Mouse (Mus musculus): ENCODE measurements around the gene Trnp1. TPM values are rescaled to one million over a fixed set of nuclear protein-coding genes. Genes with fewer than 3 reads are reported as not detected.

The Trnp1 gene
- total and polyA plus RNA-seq, 3 experiments = 1.6 TPM; not detected in 1

DNA sequence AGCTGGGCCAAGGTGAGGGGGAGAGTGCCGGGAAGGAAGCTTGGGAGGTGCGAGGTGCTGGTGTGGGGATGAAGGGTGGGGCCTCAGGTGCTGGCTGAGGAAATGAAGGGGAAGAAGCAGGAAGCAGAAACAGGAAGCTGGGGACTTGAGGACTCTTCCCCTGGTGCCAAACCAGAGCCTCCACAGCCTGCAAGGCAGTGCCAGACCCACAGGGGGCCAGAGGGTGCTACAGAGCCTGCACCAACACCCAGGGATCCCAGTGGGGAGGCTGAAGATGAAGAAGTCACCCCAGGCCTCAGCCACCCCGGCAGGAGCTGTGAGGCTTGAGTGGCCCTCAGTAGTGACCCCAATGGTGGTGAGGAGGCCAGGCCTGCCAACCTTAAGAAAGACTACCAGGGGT, 40.3 kb downstream of the Trnp1 start:
- Histone ChIP-seq H3K36me3 (ENCODE audit: control insufficient read depth in 1 of 2, insufficient read depth in 2 of 2, low read length in 2 of 2) (no peaks in the 10 kb centered on the region), H3K9me3 (replicated peaks; ENCODE audit: insufficient read depth, low read length) (no peaks in the 10 kb centered on the region), H3K27ac (ENCODE audit: control insufficient read depth, low read depth, low read length) (no peak overlapping the region), H3K79me2 (ENCODE audit: control insufficient read depth, insufficient read depth, low read length, poor library complexity) (no peaks in the 10 kb centered on the region), H3K4me3 (ENCODE audit: control insufficient read depth in 1 of 2, insufficient read depth in 1 of 2, low read depth in 2 of 2, low read length in 2 of 2) (no peak overlapping the region), H3K4me1 (ENCODE audit: control insufficient read depth in 1 of 2, insufficient read depth in 2 of 2, low read length in 2 of 2) (peaks cover 0 to 5% of the 10 kb centered on the region in 2 experiments; a peak in 1 of 4 replicates), H3K27me3 (ENCODE audit: control insufficient read depth in 1 of 2, insufficient read depth in 2 of 2, low read length in 2 of 2) (no peaks in the 10 kb centered on the region), H3K9ac (ENCODE audit: control insufficient read depth, low read depth, low read length, poor library complexity, severe bottlenecking) (no peak overlapping the region)
- TF ChIP-seq CTCF (IDR thresholded peaks at IDR 0.05 in 2 of 3, conservative IDR thresholded peaks at IDR 0.05 in 1 of 3; ENCODE audit: control insufficient read depth in 1 of 3, insufficient read depth in 1 of 3, low read depth in 2 of 3, low read length in 3 of 3, poor library complexity in 1 of 3, severe bottlenecking in 1 of 3) = peak in 1 of 3 experiments; percentile 24; a peak in 1 of 6 replicates
- TF ChIP-seq ZKSCAN1 (IDR thresholded peaks at IDR 0.05; ENCODE audit: low read depth, low read length) = no peak
- DNase-seq (ENCODE audit: low read depth, low spot score) = peak; percentile 58

GRCm38 (mm10) chr4:133452433-133452832, 45.9 kb downstream of the Trnp1 start:
- TF ChIP-seq MAZ (IDR thresholded peaks at IDR 0.05; ENCODE audit: low read depth, low read length) = no peak
- no peak for TF ChIP-seq MEF2A (IDR thresholded peaks at IDR 0.05; ENCODE audit: extremely low read depth, insufficient replicate concordance, low read depth, low read length, poor library complexity, severe bottlenecking)
- Histone ChIP-seq H3K4me3 (ENCODE audit: control insufficient read depth in 1 of 2, insufficient read depth in 1 of 2, low read depth in 2 of 2, low read length in 2 of 2) (no peak overlapping the region), H3K4me1 (ENCODE audit: control insufficient read depth in 1 of 2, insufficient read depth in 2 of 2, low read length in 2 of 2) (peaks cover 0 to 10% of the 10 kb centered on the region in 2 experiments; a peak in 2 of 4 replicates), H3K79me2 (ENCODE audit: control insufficient read depth, insufficient read depth, low read length, poor library complexity) (no peaks in the 10 kb centered on the region), H3K9me3 (replicated peaks; ENCODE audit: insufficient read depth, low read length) (no peaks in the 10 kb centered on the region), H3K36me3 (ENCODE audit: control insufficient read depth in 1 of 2, insufficient read depth in 2 of 2, low read length in 2 of 2) (no peaks in the 10 kb centered on the region), H3K27me3 (ENCODE audit: control insufficient read depth in 1 of 2, insufficient read depth in 2 of 2, low read length in 2 of 2) (no peaks in the 10 kb centered on the region), H3K27ac (ENCODE audit: control insufficient read depth, low read depth, low read length) (no peak overlapping the region), H3K9ac (ENCODE audit: control insufficient read depth, low read depth, low read length, poor library complexity, severe bottlenecking) (no peak overlapping the region)
- no peak for DNase-seq (ENCODE audit: low read depth, low spot score)

- TF ChIP-seq MYC (IDR thresholded peaks at IDR 0.05; ENCODE audit: low read depth, low read length) (0 out of 2 replicates have a peak, but pooled peaks have one; percentile 22), CTCF (IDR thresholded peaks at IDR 0.05 in 2 of 3, conservative IDR thresholded peaks at IDR 0.05 in 1 of 3; ENCODE audit: control insufficient read depth in 1 of 3, insufficient read depth in 1 of 3, low read depth in 2 of 3, low read length in 3 of 3, poor library complexity in 1 of 3, severe bottlenecking in 1 of 3) (peak; percentile 88 to 97 (median 95)), CHD1 (IDR thresholded peaks at IDR 0.05; ENCODE audit: low read depth, low read length) (no peak), JUND (IDR thresholded peaks at IDR 0.05; ENCODE audit: low read depth, low read length) (no peak), USF2 (IDR thresholded peaks at IDR 0.05; ENCODE audit: borderline replicate concordance in 1 of 2, insufficient read depth in 1 of 2, low read depth in 1 of 2, low read length in 2 of 2) (no peak), SIN3A (IDR thresholded peaks at IDR 0.05; ENCODE audit: low read length) (peak; percentile 77; the same call in 1 of the 2 replicates), ZC3H11A (IDR thresholded peaks at IDR 0.05; ENCODE audit: low read depth, low read length) (peak; percentile 86), HCFC1 (IDR thresholded peaks at IDR 0.05; ENCODE audit: low read depth, low read length) (0 out of 2 replicates have a peak, but pooled peaks have one; percentile 21), BHLHE40 (IDR thresholded peaks at IDR 0.05; ENCODE audit: borderline replicate concordance, low read depth, low read length) (0 out of 2 replicates have a peak, but pooled peaks have one; percentile 19), EP300 (IDR thresholded peaks at IDR 0.05; ENCODE audit: low read depth in 1 of 2, low read length in 2 of 2) (no peak), RAD21 (IDR thresholded peaks at IDR 0.05; ENCODE audit: low read depth, low read length) (peak; percentile 93), ZNF384 (IDR thresholded peaks at IDR 0.05; ENCODE audit: low read depth, low read length) (0 out of 2 replicates have a peak, but pooled peaks have one; percentile 30), ZMIZ1 (IDR thresholded peaks at IDR 0.05; ENCODE audit: low read depth, low read length) (no peak), SMC3 (IDR thresholded peaks at IDR 0.05; ENCODE audit: low read depth, low read length) (peak; percentile 91)
- Histone ChIP-seq H3K79me2 (ENCODE audit: control insufficient read depth, insufficient read depth, low read length, poor library complexity) (no peaks in the 10 kb centered on the region), H3K4me1 (ENCODE audit: control insufficient read depth in 1 of 2, insufficient read depth in 2 of 2, low read length in 2 of 2) (peaks cover 0 to 10% of the 10 kb centered on the region in 2 experiments; a peak in 2 of 4 replicates), H3K9me3 (replicated peaks; ENCODE audit: insufficient read depth, low read length) (no peaks in the 10 kb centered on the region), H3K36me3 (ENCODE audit: control insufficient read depth in 1 of 2, insufficient read depth in 2 of 2, low read length in 2 of 2) (no peaks in the 10 kb centered on the region), H3K9ac (ENCODE audit: control insufficient read depth, low read depth, low read length, poor library complexity, severe bottlenecking) (peak overlapping the region; percentile 57), H3K4me3 (ENCODE audit: control insufficient read depth in 1 of 2, insufficient read depth in 1 of 2, low read depth in 2 of 2, low read length in 2 of 2) (peak overlapping the region; percentile 28 to 51), H3K27me3 (ENCODE audit: control insufficient read depth in 1 of 2, insufficient read depth in 2 of 2, low read length in 2 of 2) (no peaks in the 10 kb centered on the region), H3K27ac (ENCODE audit: control insufficient read depth, low read depth, low read length) (no peak overlapping the region)
- DNase-seq (ENCODE audit: low read depth, low spot score) = peak; percentile 84
Observed at GRCm38 (mm10) chr4:133451536-133451935, 46.8 kb downstream of the Trnp1 start.

Measured in MEL (cell line).